Mouse (Mus musculus): ENCODE results near the gene Plpp4. TPM values are rescaled to one million over a fixed set of nuclear protein-coding genes. Genes with fewer than 3 reads are reported as not detected.

The Plpp4 gene
- polyA plus RNA-seq, 1 experiment = 0.26 TPM

DNA sequence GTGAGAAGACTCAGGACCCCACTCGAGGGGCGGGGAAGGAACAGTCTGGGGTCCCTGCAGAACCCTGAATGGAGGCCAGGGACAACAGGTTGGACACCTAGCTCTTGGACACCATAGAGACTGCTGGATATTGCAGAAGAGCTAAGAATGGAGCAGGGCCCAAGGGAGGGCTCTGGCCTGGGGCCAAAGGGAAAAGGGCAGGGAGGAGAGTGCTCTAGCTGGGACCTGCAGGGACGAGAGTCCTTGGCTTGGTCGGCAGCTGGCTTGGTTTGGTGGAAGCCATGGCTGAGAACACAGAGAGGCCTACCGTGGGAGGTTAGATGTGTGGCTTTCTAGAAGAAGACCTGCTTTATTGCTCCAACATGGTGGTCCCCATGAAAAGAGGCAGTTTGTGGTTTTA is 139.7 kb downstream of the Plpp4 start:
- no peaks in the 10 kb centered on the region for H3K36me3 ChIP-seq (ENCODE audit: control insufficient read depth, insufficient read depth, low read length)
- H3K27ac ChIP-seq (ENCODE audit: control insufficient read depth, insufficient read depth, low read length) = no peak overlapping the region
- H3K4me1 ChIP-seq (replicated peaks; ENCODE audit: control insufficient read depth, insufficient read depth, low read length) = no peaks in the 10 kb centered on the region
- H3K27me3 ChIP-seq (ENCODE audit: control insufficient read depth, insufficient read depth, low read length) = no peaks in the 10 kb centered on the region
- DNase-seq = no peak
- 84% methylated on average over 5 of the region's 5 CpGs for WGBS
- no peak overlapping the region for H3K4me3 ChIP-seq (ENCODE audit: control insufficient read depth, insufficient read depth, low read length)
- TF ChIP-seq POLR2A (IDR thresholded peaks at IDR 0.05; ENCODE audit: control insufficient read depth, extremely low read depth, insufficient read depth, low read length, poor library complexity) (no peak), CTCF (IDR thresholded peaks at IDR 0.05; ENCODE audit: borderline replicate concordance, control insufficient read depth, extremely low read depth, insufficient read depth, low read length, poor library complexity) (no peak)

DNA sequence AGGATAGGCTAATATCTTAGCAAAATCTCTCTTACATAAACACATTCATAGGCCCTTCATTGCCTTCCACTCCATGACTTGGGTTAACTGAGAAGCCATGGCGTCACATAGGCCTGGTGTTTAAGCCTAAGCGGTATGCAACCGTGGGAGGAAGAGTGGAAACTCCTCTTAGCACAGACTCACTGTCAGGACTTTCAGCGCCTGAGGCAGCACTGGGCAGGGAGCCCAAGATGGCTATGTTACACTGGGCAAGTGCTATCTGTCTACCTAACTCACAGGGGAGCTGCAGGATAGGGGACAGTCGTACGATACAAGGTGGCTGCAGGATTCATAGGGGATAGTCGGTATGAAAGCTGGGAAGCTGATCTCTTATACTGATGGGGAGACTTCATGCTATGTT is 142.2 kb downstream of the Plpp4 start:
- WGBS = 91% methylated on average over 7 of the region's 7 CpGs
- no peak for DNase-seq
- Histone ChIP-seq H3K27me3 (ENCODE audit: control insufficient read depth, insufficient read depth, low read length) (no peaks in the 10 kb centered on the region), H3K4me1 (replicated peaks; ENCODE audit: control insufficient read depth, insufficient read depth, low read length) (no peaks in the 10 kb centered on the region), H3K36me3 (ENCODE audit: control insufficient read depth, insufficient read depth, low read length) (no peaks in the 10 kb centered on the region), H3K4me3 (ENCODE audit: control insufficient read depth, insufficient read depth, low read length) (no peak overlapping the region), H3K27ac (ENCODE audit: control insufficient read depth, insufficient read depth, low read length) (no peak overlapping the region)
- no peak for TF ChIP-seq CTCF (IDR thresholded peaks at IDR 0.05; ENCODE audit: borderline replicate concordance, control insufficient read depth, extremely low read depth, insufficient read depth, low read length, poor library complexity)
- no peak for TF ChIP-seq POLR2A (IDR thresholded peaks at IDR 0.05; ENCODE audit: control insufficient read depth, extremely low read depth, insufficient read depth, low read length, poor library complexity)

DNA sequence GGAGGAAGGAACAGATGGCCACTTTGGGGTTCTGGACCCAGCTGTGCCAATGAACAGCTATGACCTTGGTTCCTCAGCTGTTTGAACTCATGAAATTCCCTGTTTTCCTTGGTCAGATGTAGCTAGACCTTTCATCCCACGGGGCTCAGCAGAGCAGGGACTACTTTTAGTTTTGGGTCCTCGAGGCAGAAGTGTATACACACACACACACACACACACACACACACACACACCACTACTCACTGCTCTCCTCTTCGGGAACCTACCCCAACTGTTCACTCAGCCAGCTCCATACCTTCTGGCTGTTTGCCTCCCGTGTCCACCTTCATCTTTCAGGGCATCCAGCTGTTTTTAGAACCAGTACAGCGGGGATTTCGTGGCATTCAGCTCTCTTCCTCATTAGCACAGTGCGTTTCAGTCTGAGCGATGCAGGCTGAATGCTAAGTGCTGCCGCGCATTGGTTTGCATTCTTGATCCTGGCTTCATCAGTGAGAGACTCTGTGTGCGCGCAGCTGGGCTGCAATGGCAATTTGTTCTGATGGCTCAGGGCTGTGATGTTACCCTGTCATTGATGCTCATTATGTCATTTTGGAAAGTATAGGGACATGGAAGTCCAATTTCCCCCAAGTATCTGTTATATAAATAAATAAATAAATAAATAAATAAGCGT is 146.0 kb downstream of the Plpp4 start:
- H3K4me3 ChIP-seq (ENCODE audit: control insufficient read depth, insufficient read depth, low read length) = no peak overlapping the region
- H3K27me3 ChIP-seq (ENCODE audit: control insufficient read depth, insufficient read depth, low read length) = no peaks in the 10 kb centered on the region
- DNase-seq = no peak
- TF ChIP-seq CTCF (IDR thresholded peaks at IDR 0.05; ENCODE audit: borderline replicate concordance, control insufficient read depth, extremely low read depth, insufficient read depth, low read length, poor library complexity) = no peak
- H3K4me1 ChIP-seq (replicated peaks; ENCODE audit: control insufficient read depth, insufficient read depth, low read length) = no peaks in the 10 kb centered on the region
- no peaks in the 10 kb centered on the region for H3K36me3 ChIP-seq (ENCODE audit: control insufficient read depth, insufficient read depth, low read length)
- WGBS = 89% methylated on average over 13 of the region's 13 CpGs
- no peak overlapping the region for H3K27ac ChIP-seq (ENCODE audit: control insufficient read depth, insufficient read depth, low read length)

DNA sequence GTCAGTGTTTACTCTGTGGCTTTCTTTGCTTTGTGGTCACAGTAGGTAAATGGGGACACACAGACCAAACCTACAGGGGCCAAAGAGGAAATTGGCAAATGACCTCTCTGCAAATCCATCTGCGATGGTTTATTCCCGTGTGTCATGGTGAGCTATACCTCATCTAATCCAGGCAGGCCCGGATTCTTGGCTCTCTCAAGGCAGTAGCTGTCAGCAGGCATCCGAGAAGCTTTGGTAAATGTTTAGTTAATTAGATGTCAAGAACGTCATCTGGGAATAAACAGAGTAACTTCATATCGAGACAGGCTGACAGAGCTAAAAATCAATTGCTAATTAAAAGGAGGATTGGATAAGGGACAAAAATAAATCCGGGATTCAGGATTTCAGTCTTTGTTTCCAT is 149.2 kb downstream of the Plpp4 start:
- H3K4me1 ChIP-seq (replicated peaks; ENCODE audit: control insufficient read depth, insufficient read depth, low read length) = no peaks in the 10 kb centered on the region
- TF ChIP-seq POLR2A (IDR thresholded peaks at IDR 0.05; ENCODE audit: control insufficient read depth, extremely low read depth, insufficient read depth, low read length, poor library complexity) (no peak), CTCF (IDR thresholded peaks at IDR 0.05; ENCODE audit: borderline replicate concordance, control insufficient read depth, extremely low read depth, insufficient read depth, low read length, poor library complexity) (no peak)
- H3K4me3 ChIP-seq (ENCODE audit: control insufficient read depth, insufficient read depth, low read length) = no peak overlapping the region
- no peak for DNase-seq
- WGBS = 89% methylated on average over 7 of the region's 7 CpGs
- no peak overlapping the region for H3K27ac ChIP-seq (ENCODE audit: control insufficient read depth, insufficient read depth, low read length)
- H3K36me3 ChIP-seq (ENCODE audit: control insufficient read depth, insufficient read depth, low read length) = no peaks in the 10 kb centered on the region
- no peaks in the 10 kb centered on the region for H3K27me3 ChIP-seq (ENCODE audit: control insufficient read depth, insufficient read depth, low read length)

- 74% methylated on average over 2 of the region's 2 CpGs for WGBS
- TF ChIP-seq POLR2A (IDR thresholded peaks at IDR 0.05; ENCODE audit: control insufficient read depth, extremely low read depth, insufficient read depth, low read length, poor library complexity) = no peak
- no peak for TF ChIP-seq CTCF (IDR thresholded peaks at IDR 0.05; ENCODE audit: borderline replicate concordance, control insufficient read depth, extremely low read depth, insufficient read depth, low read length, poor library complexity)
- no peak overlapping the region for H3K4me3 ChIP-seq (ENCODE audit: control insufficient read depth, insufficient read depth, low read length)
- no peaks in the 10 kb centered on the region for H3K36me3 ChIP-seq (ENCODE audit: control insufficient read depth, insufficient read depth, low read length)
- no peak overlapping the region for H3K27ac ChIP-seq (ENCODE audit: control insufficient read depth, insufficient read depth, low read length)
- H3K4me1 ChIP-seq (replicated peaks; ENCODE audit: control insufficient read depth, insufficient read depth, low read length) = no peaks in the 10 kb centered on the region
- no peaks in the 10 kb centered on the region for H3K27me3 ChIP-seq (ENCODE audit: control insufficient read depth, insufficient read depth, low read length)
- no peak for DNase-seq
Measured at GRCm38 (mm10) chr7:129412695-129413094, 155.9 kb downstream of the Plpp4 start.

- Histone ChIP-seq H3K4me3 (ENCODE audit: control insufficient read depth, insufficient read depth, low read length) (no peak overlapping the region), H3K27me3 (ENCODE audit: control insufficient read depth, insufficient read depth, low read length) (no peaks in the 10 kb centered on the region), H3K36me3 (ENCODE audit: control insufficient read depth, insufficient read depth, low read length) (no peaks in the 10 kb centered on the region), H3K4me1 (replicated peaks; ENCODE audit: control insufficient read depth, insufficient read depth, low read length) (no peaks in the 10 kb centered on the region), H3K27ac (ENCODE audit: control insufficient read depth, insufficient read depth, low read length) (no peak overlapping the region)
- 85% methylated on average over 4 of the region's 4 CpGs for WGBS
- DNase-seq = no peak
- no peak for TF ChIP-seq CTCF (IDR thresholded peaks at IDR 0.05; ENCODE audit: borderline replicate concordance, control insufficient read depth, extremely low read depth, insufficient read depth, low read length, poor library complexity)
- TF ChIP-seq POLR2A (IDR thresholded peaks at IDR 0.05; ENCODE audit: control insufficient read depth, extremely low read depth, insufficient read depth, low read length, poor library complexity) = no peak
Measured at GRCm38 (mm10) chr7:129415179-129415578, 158.3 kb downstream of the Plpp4 start.

DNA sequence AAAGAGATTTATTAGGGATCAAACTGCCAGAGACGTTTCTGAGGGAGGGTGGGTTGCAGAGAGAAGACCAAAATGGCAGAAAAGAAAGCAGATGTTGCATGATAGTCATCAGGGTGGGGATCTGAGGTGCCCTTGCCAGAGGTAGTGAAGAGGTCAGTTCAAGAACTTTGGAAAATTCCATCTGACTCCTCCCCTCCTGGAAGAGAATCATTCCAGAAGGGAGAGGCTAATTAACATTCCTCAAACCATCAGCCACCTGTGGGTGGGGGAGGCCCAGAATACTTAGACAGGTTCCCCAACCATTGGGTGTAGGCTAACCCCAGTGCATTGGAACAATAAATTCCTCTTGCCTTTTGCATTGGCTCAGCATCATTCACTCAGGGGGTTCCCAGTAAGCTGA is 164.3 kb downstream of the Plpp4 start:
- no peak overlapping the region for H3K4me3 ChIP-seq (ENCODE audit: control insufficient read depth, insufficient read depth, low read length)
- no peaks in the 10 kb centered on the region for H3K4me1 ChIP-seq (replicated peaks; ENCODE audit: control insufficient read depth, insufficient read depth, low read length)
- no peaks in the 10 kb centered on the region for H3K36me3 ChIP-seq (ENCODE audit: control insufficient read depth, insufficient read depth, low read length)
- H3K27ac ChIP-seq (ENCODE audit: control insufficient read depth, insufficient read depth, low read length) = no peak overlapping the region
- no peak for TF ChIP-seq CTCF (IDR thresholded peaks at IDR 0.05; ENCODE audit: borderline replicate concordance, control insufficient read depth, extremely low read depth, insufficient read depth, low read length, poor library complexity)
- no peak for TF ChIP-seq POLR2A (IDR thresholded peaks at IDR 0.05; ENCODE audit: control insufficient read depth, extremely low read depth, insufficient read depth, low read length, poor library complexity)
- no peaks in the 10 kb centered on the region for H3K27me3 ChIP-seq (ENCODE audit: control insufficient read depth, insufficient read depth, low read length)
- no peak for DNase-seq
- WGBS = 45% methylated on average over 1 of the region's 1 CpGs

Measured in thymus, adult 2 months (tissue).